Mouse (Mus musculus) lung, postnatal 0 days (tissue): ENCODE measurements at regions not wholly inside any gene's neighbourhood (a gene's known extent, or its start where the extent isn't known, plus 50 kb on each side); places are given as distances from the start of the nearest gene placed in this dataset.

ENCODE experiments used
- CTCF ChIP-seq: IDR thresholded peaks from 2 replicates; pipeline ENCODE4 v1.5.1; 2016; ENCODE audit warnings: antibody characterized with exemption, mild to moderate bottlenecking
- EP300 ChIP-seq: IDR thresholded peaks from 2 replicates; pipeline ENCODE4 v1.6.1; 2016; ENCODE audit warnings: antibody characterized with exemption, mild to moderate bottlenecking, control low read depth

DNA sequence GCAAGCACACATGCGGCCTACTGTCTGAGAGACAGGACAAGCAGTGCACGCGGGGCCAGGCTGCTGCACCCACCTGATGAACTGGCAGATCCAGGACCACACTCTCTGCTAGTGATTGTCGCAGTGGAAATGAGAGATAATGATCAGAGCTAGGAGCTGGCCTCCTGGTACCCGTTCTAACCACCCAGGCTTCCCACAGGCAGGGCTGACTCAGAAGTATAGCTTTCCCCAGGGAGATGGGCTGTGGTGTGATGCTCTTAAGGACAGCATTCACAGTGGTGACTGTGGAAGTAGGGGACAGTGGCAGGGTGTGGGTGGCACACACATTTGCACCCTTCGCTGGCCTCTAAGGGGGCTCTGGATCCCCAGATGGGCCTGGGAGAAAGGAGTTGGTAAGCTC lies 128.0 kb downstream of the Kif26a start:
- TF ChIP-seq CTCF, result no peak
- no peak for TF ChIP-seq EP300
